Comparison of ENCODE assay signal across 8 mouse cellular contexts in genomic region chr19:23273355-23274053, GRCm38 (mm10). TPM values are rescaled to one million over a fixed set of nuclear protein-coding genes. Genes with fewer than 3 reads are reported as not detected.
DNase-seq lines count a peak whose midpoint lies in the region; ATAC-seq and TF ChIP-seq lines count a peak whose summit lies in the region.

Smc5 (minus strand) TSS chr19:23273897.

- 0 out of 2 replicates have a peak, but pooled peaks have one; percentile 12 for TF ChIP-seq CTCF in lung, postnatal 0 days (IDR thresholded peaks at IDR 0.05)

- no peaks in the 10 kb centered on the region for H3K27me3 ChIP-seq in hindbrain, embryonic 11.5 days (ENCODE audit: control insufficient read depth, insufficient read depth, low read length)
- H3K27me3 ChIP-seq in lung, postnatal 0 days (replicated peaks; ENCODE audit: insufficient read depth, low read length) = no peaks in the 10 kb centered on the region

- no peak within 1 kb of the TSS for H3K27ac ChIP-seq in hindbrain, embryonic 11.5 days (ENCODE audit: low read depth, low read length)
- H3K27ac ChIP-seq in lung, postnatal 0 days (ENCODE audit: low read length) = peak within 1 kb of the TSS; percentile 66

- peak within 1 kb of the TSS; percentile 45 for H3K4me2 ChIP-seq in hindbrain, embryonic 11.5 days (replicated peaks; ENCODE audit: low read depth, low read length)
- peak within 1 kb of the TSS; percentile 82 for H3K4me2 ChIP-seq in lung, postnatal 0 days (replicated peaks; ENCODE audit: low read depth, low read length)

- under 1% methylated on average over 65 of the region's 69 CpGs for WGBS in hindbrain, embryonic 11.5 days
- under 1% methylated on average over 57 of the region's 69 CpGs for whole genome bisulfite sequencing in lung, postnatal 0 days

- H3K9ac ChIP-seq in hindbrain, embryonic 11.5 days (ENCODE audit: low read depth, low read length) = peak within 1 kb of the TSS; percentile 94
- peak within 1 kb of the TSS; percentile 84 for H3K9ac ChIP-seq in lung, postnatal 0 days (replicated peaks; ENCODE audit: low read depth)

- no peak for TF ChIP-seq EP300 in lung, postnatal 0 days (IDR thresholded peaks at IDR 0.05)

- H3K4me3 ChIP-seq in hindbrain, embryonic 11.5 days (ENCODE audit: low read depth, low read length) = peak within 1 kb of the TSS; percentile 81
- H3K4me3 ChIP-seq in lung, postnatal 0 days (ENCODE audit: low read depth, low read length) = peak within 1 kb of the TSS; percentile 91

- H3K36me3 ChIP-seq in hindbrain, embryonic 11.5 days (ENCODE audit: control insufficient read depth, insufficient read depth, low read length) = no peaks in the 10 kb centered on the region
- H3K36me3 ChIP-seq in lung, postnatal 0 days (ENCODE audit: insufficient read depth, low read length) = no peaks in the 10 kb centered on the region

- DNase-seq in NIH3T3 (ENCODE audit: low read depth) = peak; percentile 94
- DNase-seq in cerebellum, adult 9-11 months = peak; percentile 90
- peak; percentile 67 to 92 for DNase-seq in frontal cortex, adult 2 months (ENCODE audit: extremely low spot score in 1 of 2, low spot score in 1 of 2)
- peak; percentile 90 for DNase-seq in hindbrain, embryonic 11.5 days (ENCODE audit: low spot score)
- peak; percentile 90 to 94 for DNase-seq in layer of hippocampus, postnatal 10 days (ENCODE audit: low spot score in 2 of 2)
- peak; percentile 83 for DNase-seq in lung, postnatal 0 days (ENCODE audit: low spot score)
- peak; percentile 92 for DNase-seq in ovary, postnatal 10 days (ENCODE audit: low spot score)
- DNase-seq in thymus, postnatal 0 days (ENCODE audit: low spot score) = peak; percentile 89

- no peaks in the 10 kb centered on the region for H3K4me1 ChIP-seq in hindbrain, embryonic 11.5 days (replicated peaks; ENCODE audit: control insufficient read depth, insufficient read depth, low read length)
- H3K4me1 ChIP-seq in lung, postnatal 0 days (ENCODE audit: insufficient read depth, low read depth, low read length) = peaks cover 6% of the 10 kb centered on the region; the same call in 1 of the 2 replicates

- no peaks in the 10 kb centered on the region for H3K9me3 ChIP-seq in hindbrain, embryonic 11.5 days (ENCODE audit: control insufficient read depth, low read length)
- no peaks in the 10 kb centered on the region for H3K9me3 ChIP-seq in lung, postnatal 0 days (ENCODE audit: low read length)

- peak; percentile 96 for ATAC-seq in hindbrain, embryonic 11.5 days (ENCODE audit: low FRiP score)
- ATAC-seq in lung, postnatal 0 days = peak; percentile 98

RNA-seq across cellular contexts. Expression of gene Smc5, which starts in this region (rescaled TPM):
- 41.2 and 41.8 TPM in 2 replicates for polyA plus RNA-seq in frontal cortex, adult 2 months (2012; rRNA removed)
- polyA plus RNA-seq in hindbrain, embryonic 11.5 days (2014; fragmentation: Nextera tagmentation; extraction: Ambion mirVana) = 53.6 and 57.4 TPM in 2 replicates
- 10 to 100 TPM; 39.1 to 41.3 TPM for total RNA-seq in layer of hippocampus, postnatal 10 days (2021)
- polyA plus RNA-seq in lung, postnatal 0 days (2015; fragmentation: Nextera tagmentation; extraction: Ambion mirVana) = 12.9 and 14.1 TPM in 2 replicates
- 26.9 and 27.9 TPM in 2 replicates for polyA plus RNA-seq in thymus, postnatal 0 days (2015; fragmentation: Nextera tagmentation; extraction: Ambion mirVana)
